Mouse (Mus musculus) heart, adult 10 weeks (tissue): Measurements from ENCODE around the gene Appl2. TPM values are rescaled to one million over a fixed set of nuclear protein-coding genes. Genes with fewer than 3 reads are reported as not detected.

Source experiments
- polyA plus RNA-seq: library from polyadenylated mRNA; stranded (reverse); fragments of 350-450 nt; fragmentation: Illumina TruSeq; extraction: RNeasy Lipid Tissue Mini Kit (QIAGEN cat#74804); gene quantifications from one replicate; pipeline ENCODE4 v1.2.3, GENCODE M21; 2014; ENCODE audit warnings: low read depth, low replicate concordance

The Appl2 gene
- 117 TPM for polyA plus RNA-seq

GRCm38 (mm10) chr10:83648131-83649020 is at the start of gene Appl2:
Gene Appl2, minus strand, starts transcription at chr10:83648738.

Other genes with a start within 250 kb of the Appl2 start
- gene Aldh1l2, start 114.6 kb downstream of the Appl2 start, polyA plus RNA-seq: 7.3 TPM
- 10.7 TPM for gene Washc4, start 105.0 kb downstream of the Appl2 start, polyA plus RNA-seq
- 4.3 TPM for gene 1500009L16Rik, start 74.1 kb upstream of the Appl2 start, polyA plus RNA-seq